Mouse (Mus musculus) MEL (cell line): Measurements from ENCODE around the gene Atp8b5. TPM values are rescaled to one million over a fixed set of nuclear protein-coding genes. Genes with fewer than 3 reads are reported as not detected.

Experiments used
- DNase-seq: peaks from one replicate; pipeline ENCODE4 v3.0.0; 2011; ENCODE audit warnings: low read depth, low spot score
- H3K27ac ChIP-seq: 2 replicates; pipeline ENCODE4 v1.5.1; 2012; ENCODE audit warnings: low read depth, mild to moderate bottlenecking, control low read depth, low read length, moderate library complexity; ENCODE audit not compliant: control insufficient read depth
- H3K27me3 ChIP-seq, 2 experiments: fragments of 150-350 bp in 1 of 2; sonication (generic) in 1 of 2; 2 replicates each; pipeline ENCODE4 v1.6.1; 2012; ENCODE audit warnings: low read length in 2 of 2, mild to moderate bottlenecking in 2 of 2, improper control_type of control experiment in 1 of 2, moderate library complexity in 1 of 2; ENCODE audit not compliant: insufficient read depth in 2 of 2, control insufficient read depth in 1 of 2
- H3K36me3 ChIP-seq, 2 experiments: 2 replicates each; pipeline ENCODE4 v1.6.1; 2012 to 2014; ENCODE audit warnings: low read length in 2 of 2, improper control_type of control experiment in 1 of 2, inconsistent platforms in 1 of 2, mild to moderate bottlenecking in 1 of 2; ENCODE audit not compliant: insufficient read depth in 2 of 2, control insufficient read depth in 1 of 2
- H3K4me1 ChIP-seq, 2 experiments: fragments of 150-350 bp in 1 of 2; sonication (generic) in 1 of 2; 2 replicates each; pipeline ENCODE4 v1.6.1; 2012; ENCODE audit warnings: low read length in 2 of 2, improper control_type of control experiment in 1 of 2, mild to moderate bottlenecking in 1 of 2; ENCODE audit not compliant: insufficient read depth in 2 of 2, control insufficient read depth in 1 of 2
- H3K4me3 ChIP-seq, 2 experiments: fragments of 150-350 bp in 1 of 2; sonication (generic) in 1 of 2; 2 replicates each; pipeline ENCODE4 v1.5.1; 2012; ENCODE audit warnings: low read depth in 2 of 2, low read length in 2 of 2, mild to moderate bottlenecking in 2 of 2, moderate library complexity in 2 of 2, control low read depth in 1 of 2, improper control_type of control experiment in 1 of 2; ENCODE audit not compliant: control insufficient read depth in 1 of 2, insufficient read depth in 1 of 2
- H3K79me2 ChIP-seq: 2 replicates; pipeline ENCODE4 v1.6.1; 2012; ENCODE audit warnings: mild to moderate bottlenecking, low read length, moderate library complexity; ENCODE audit not compliant: control insufficient read depth, poor library complexity, insufficient read depth
- H3K9ac ChIP-seq: 2 replicates; pipeline ENCODE4 v1.6.1; 2012; ENCODE audit warnings: low read depth, mild to moderate bottlenecking, control low read depth, low read length, moderate library complexity; ENCODE audit not compliant: control insufficient read depth, poor library complexity, severe bottlenecking
- H3K9me3 ChIP-seq: fragments of 150-350 bp; sonication (generic); replicated peaks from 2 replicates; pipeline ENCODE4 v1.6.1; 2012; ENCODE audit warnings: mild to moderate bottlenecking, low read length, improper control_type of control experiment, moderate library complexity; ENCODE audit not compliant: insufficient read depth
- CHD1 ChIP-seq: IDR thresholded peaks from 2 replicates; pipeline ENCODE4 v1.6.1; 2012; ENCODE audit warnings: low read depth, mild to moderate bottlenecking, inconsistent platforms, low read length, improper control_type of control experiment
- CHD2 ChIP-seq: IDR thresholded peaks from 2 replicates; pipeline ENCODE4 v1.6.1; 2011; ENCODE audit warnings: low read length, improper control_type of control experiment
- CTCF ChIP-seq, 3 experiments: IDR thresholded peaks in 2 of 3; conservative IDR thresholded peaks in 1 of 3; 2 replicates each; pipeline ENCODE4 v1.5.1; 2011 to 2012; ENCODE audit warnings: low read length in 3 of 3, low read depth in 2 of 3, mild to moderate bottlenecking in 2 of 3, improper control_type of control experiment in 1 of 3, inconsistent platforms in 1 of 3, mixed read lengths in 1 of 3, moderate library complexity in 1 of 3; ENCODE audit not compliant: control insufficient read depth in 1 of 3, insufficient read depth in 1 of 3, poor library complexity in 1 of 3, severe bottlenecking in 1 of 3
- ELF1 ChIP-seq: IDR thresholded peaks from 2 replicates; pipeline ENCODE4 v1.6.1; 2014; ENCODE audit warnings: low read depth, mild to moderate bottlenecking, inconsistent platforms, low read length, improper control_type of control experiment, moderate library complexity
- EP300 ChIP-seq, 2 experiments: IDR thresholded peaks; 2 replicates each; pipeline ENCODE4 v1.6.1; 2011; ENCODE audit warnings: improper control_type of control experiment in 2 of 2, low read length in 2 of 2, low read depth in 1 of 2, mild to moderate bottlenecking in 1 of 2
- GABPA ChIP-seq: IDR thresholded peaks from 2 replicates; pipeline ENCODE4 v1.6.1; 2012; ENCODE audit warnings: low read depth, mild to moderate bottlenecking, inconsistent platforms, low read length, improper control_type of control experiment, moderate library complexity
- GATA1 ChIP-seq: IDR thresholded peaks from 2 replicates; pipeline ENCODE4 v1.6.1; 2011; ENCODE audit warnings: low read depth, low read length, improper control_type of control experiment
- HCFC1 ChIP-seq: IDR thresholded peaks from 2 replicates; pipeline ENCODE4 v1.6.1; 2012; ENCODE audit warnings: low read depth, mild to moderate bottlenecking, inconsistent platforms, low read length, improper control_type of control experiment, moderate library complexity
- JUND ChIP-seq: IDR thresholded peaks from 2 replicates; pipeline ENCODE4 v1.6.1; 2011; ENCODE audit warnings: low read depth, mild to moderate bottlenecking, improper control_type of control experiment, low read length
- MAX ChIP-seq: IDR thresholded peaks from 2 replicates; pipeline ENCODE4 v1.6.1; 2011; ENCODE audit warnings: low read length, improper control_type of control experiment
- MAZ ChIP-seq: IDR thresholded peaks from 2 replicates; pipeline ENCODE4 v1.6.1; 2012; ENCODE audit warnings: low read depth, mild to moderate bottlenecking, inconsistent platforms, low read length, improper control_type of control experiment
- MXI1 ChIP-seq: IDR thresholded peaks from 2 replicates; pipeline ENCODE4 v1.6.1; 2011; ENCODE audit warnings: mild to moderate bottlenecking, low read depth, low read length, improper control_type of control experiment
- NRF1 ChIP-seq: IDR thresholded peaks from 2 replicates; pipeline ENCODE4 v1.6.1; 2014; ENCODE audit warnings: low read depth, mild to moderate bottlenecking, inconsistent platforms, low read length, improper control_type of control experiment, moderate library complexity; ENCODE audit not compliant: poor library complexity, insufficient read depth, severe bottlenecking
- POLR2AphosphoS5 ChIP-seq: IDR thresholded peaks from 2 replicates; pipeline ENCODE4 v1.6.1; 2012; ENCODE audit warnings: low read depth, borderline replicate concordance, mild to moderate bottlenecking, inconsistent platforms, low read length, moderate library complexity, mixed read lengths
- RAD21 ChIP-seq: IDR thresholded peaks from 2 replicates; pipeline ENCODE4 v1.6.1; 2011; ENCODE audit warnings: mild to moderate bottlenecking, low read depth, low read length, improper control_type of control experiment
- RCOR1 ChIP-seq: IDR thresholded peaks from 2 replicates; pipeline ENCODE4 v1.6.1; 2012; ENCODE audit warnings: low read depth, mild to moderate bottlenecking, inconsistent platforms, low read length, improper control_type of control experiment
- SMC3 ChIP-seq: IDR thresholded peaks from 2 replicates; pipeline ENCODE4 v1.6.1; 2011; ENCODE audit warnings: low read depth, low read length, improper control_type of control experiment
- TAL1 ChIP-seq: IDR thresholded peaks from 2 replicates; pipeline ENCODE4 v1.6.1; 2012; ENCODE audit warnings: mild to moderate bottlenecking, inconsistent platforms, low read length, moderate library complexity, mixed read lengths
- TBP ChIP-seq: IDR thresholded peaks from 2 replicates; pipeline ENCODE4 v1.8.0; 2011; ENCODE audit warnings: low read depth, low read length, improper control_type of control experiment
- USF1 ChIP-seq: IDR thresholded peaks from 2 replicates; pipeline ENCODE4 v1.6.1; 2014; ENCODE audit warnings: low read depth, mild to moderate bottlenecking, inconsistent platforms, low read length, improper control_type of control experiment, moderate library complexity
- USF2 ChIP-seq, 2 experiments: IDR thresholded peaks; 2 replicates each; pipeline ENCODE4 v1.6.1; 2011 to 2012; ENCODE audit warnings: improper control_type of control experiment in 2 of 2, low read length in 2 of 2, borderline replicate concordance in 1 of 2, inconsistent platforms in 1 of 2, low read depth in 1 of 2, mild to moderate bottlenecking in 1 of 2; ENCODE audit not compliant: insufficient read depth in 1 of 2
- ZNF384 ChIP-seq: IDR thresholded peaks from 2 replicates; pipeline ENCODE4 v1.6.1; 2012; ENCODE audit warnings: low read depth, mild to moderate bottlenecking, inconsistent platforms, low read length, improper control_type of control experiment
- polyA plus RNA-seq, 2 experiments: library from polyadenylated mRNA; stranded (reverse) in 1 of 2; unstranded in 1 of 2; fragments of >175 nt in 1 of 2; fragments of >200 nt in 1 of 2; gene quantifications; 2 replicates each; pipeline versions ENCODE4 v1.2.1 to v1.2.4; 2012; ENCODE audit warnings: low replicate concordance in 2 of 2, low read depth in 1 of 2; ENCODE audit not compliant: insufficient read length in 2 of 2, insufficient read depth in 1 of 2, missing spikeins in 1 of 2
- total RNA-seq: library from RNA; depleted of rRNA; stranded (reverse); fragments of 300-350 nt; gene quantifications from 2 replicates; pipeline ENCODE4 v1.2.3, GENCODE M21; 2012

Gene Atp8b5
- total and polyA plus RNA-seq, 3 experiments = 4.9 to 5.0 TPM; not detected in 1

- Histone ChIP-seq H3K27me3 (no peaks in the 10 kb centered on the region), H3K36me3 (no peaks in the 10 kb centered on the region), H3K4me1 (no peaks in the 10 kb centered on the region), H3K27ac (no peak overlapping the region), H3K9me3 (no peaks in the 10 kb centered on the region), H3K79me2 (no peaks in the 10 kb centered on the region), H3K4me3 (no peak overlapping the region), H3K9ac (no peak overlapping the region)
- TF ChIP-seq NRF1 (no peak), MXI1 (no peak), ZNF384 (no peak), ELF1 (no peak), CHD1 (no peak), TAL1 (no peak), EP300 (IDR thresholded peaks at IDR 0.05; ENCODE audit: low read depth in 1 of 2, low read length in 2 of 2) (no peak), RAD21 (no peak), HCFC1 (no peak), USF1 (no peak), SMC3 (no peak), MAX (no peak), POLR2AphosphoS5 (no peak), GATA1 (no peak), RCOR1 (no peak), MAZ (no peak), TBP (no peak), CHD2 (no peak), USF2 (IDR thresholded peaks at IDR 0.05; ENCODE audit: borderline replicate concordance in 1 of 2, insufficient read depth in 1 of 2, low read depth in 1 of 2, low read length in 2 of 2) (no peak), JUND (no peak)
- no peak for DNase-seq
Observed at GRCm38 (mm10) chr4:43404697-43405096, 137.7 kb downstream of the Atp8b5 start.

DNA sequence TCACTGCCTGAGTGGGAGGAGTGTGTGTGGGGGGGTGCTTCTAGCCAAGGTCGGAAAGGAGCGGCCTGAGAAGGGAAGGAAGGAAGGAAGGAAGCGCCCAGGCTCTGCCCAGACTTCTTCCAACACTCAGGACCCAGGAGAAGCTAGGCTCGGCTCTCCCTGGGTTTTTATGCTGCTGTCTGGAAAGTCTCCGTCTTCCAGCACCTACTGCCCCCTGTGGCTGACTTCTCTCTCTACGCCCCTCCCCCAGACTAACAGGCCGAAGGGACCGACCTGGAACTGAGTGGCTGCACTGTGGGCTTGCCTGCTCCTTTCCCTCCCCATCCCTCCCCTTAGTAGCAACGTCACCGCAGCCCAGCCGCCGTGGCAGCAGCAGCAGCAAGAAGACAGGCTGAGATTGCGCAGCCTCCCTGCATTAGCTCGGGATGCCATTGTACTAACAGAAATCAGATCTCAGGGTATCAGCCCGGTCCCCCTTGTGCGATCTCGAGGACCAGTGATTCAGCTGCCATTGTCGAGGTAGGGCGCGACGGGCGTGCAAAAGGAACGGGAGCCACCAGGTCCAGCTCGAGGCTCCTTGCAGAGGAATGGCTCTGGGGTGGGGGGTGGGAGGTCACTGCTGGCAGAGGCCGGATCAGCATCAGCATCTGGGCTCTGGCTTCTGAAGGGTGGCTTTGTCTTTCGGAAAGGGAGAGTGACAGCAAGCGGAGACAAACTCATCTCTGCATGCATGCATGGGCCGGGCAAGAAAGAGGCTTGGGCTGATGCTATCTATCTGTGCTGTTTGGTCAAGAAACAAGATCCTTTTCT lies 139.4 kb downstream of the Atp8b5 start:
- Histone ChIP-seq H3K36me3 (no peaks in the 10 kb centered on the region), H3K9me3 (no peaks in the 10 kb centered on the region), H3K79me2 (no peaks in the 10 kb centered on the region), H3K4me3 (no peak overlapping the region), H3K27ac (no peak overlapping the region), H3K27me3 (no peaks in the 10 kb centered on the region), H3K4me1 (no peaks in the 10 kb centered on the region), H3K9ac (no peak overlapping the region)
- no peak for DNase-seq
- TF ChIP-seq GABPA (no peak), TBP (no peak), CTCF (IDR thresholded peaks at IDR 0.05 in 2 of 3, conservative IDR thresholded peaks at IDR 0.05 in 1 of 3; ENCODE audit: control insufficient read depth in 1 of 3, insufficient read depth in 1 of 3, low read depth in 2 of 3, low read length in 3 of 3, poor library complexity in 1 of 3, severe bottlenecking in 1 of 3) (peak in 2 of 3 experiments; percentile 4 to 5; a peak in 2 of 6 replicates)
